Mouse (Mus musculus): Measurements from ENCODE around the gene Dhx36. TPM values are rescaled to one million over a fixed set of nuclear protein-coding genes. Genes with fewer than 3 reads are reported as not detected.

Gene Dhx36
- total RNA-seq, 2 experiments from 2014 or later = 17.3 to 19.1 TPM

GRCm38 (mm10) chr3:62440431-62440969, 66.3 kb downstream of the Dhx36 start:
- no peak for ATAC-seq (replicated peaks; ENCODE audit: low FRiP score, poor library complexity, severe bottlenecking)

- no peak for ATAC-seq (replicated peaks; ENCODE audit: low FRiP score, poor library complexity, severe bottlenecking)
Observed at GRCm38 (mm10) chr3:62435923-62436322, 70.9 kb downstream of the Dhx36 start.

GRCm38 (mm10) chr3:62433675-62434074, 73.1 kb downstream of the Dhx36 start:
- ATAC-seq (replicated peaks; ENCODE audit: low FRiP score, poor library complexity, severe bottlenecking) = no peak

- no peak for ATAC-seq (replicated peaks; ENCODE audit: low FRiP score, poor library complexity, severe bottlenecking)
Observed at GRCm38 (mm10) chr3:62418387-62419138, 88.2 kb downstream of the Dhx36 start.

Other genes with a start within 250 kb of the Dhx36 start
- not detected in 2 replicates for gene Arhgef26, start 168.7 kb downstream of the Dhx36 start, total RNA-seq (2015; ENCODE audit: low replicate concordance)
- 0.84 TPM in 1 of 2 replicates, not detected in the other for gene Arhgef26, start 168.7 kb downstream of the Dhx36 start, total RNA-seq (2017; ENCODE audit: low replicate concordance)
- gene Gpr149, start 98.1 kb upstream of the Dhx36 start, total RNA-seq (2015; ENCODE audit: low replicate concordance) = not detected in 2 replicates
- not detected in 2 replicates for gene Gpr149, start 98.1 kb upstream of the Dhx36 start, total RNA-seq (2017; ENCODE audit: low replicate concordance)

Measured in erythroblast, adult 5-6 weeks (primary cell).